Mouse (Mus musculus) right cerebral cortex, postnatal 25 days (tissue): Measurements from ENCODE around the gene Rnase4.

Experiments
- DNase-seq: peaks from one replicate; pipeline ENCODE4 v3.0.0; 2022

Gene Rnase4

GRCm38 (mm10) chr14:51129624-51129975 lies 38.7 kb downstream of the Rnase4 start:
- DNase-seq, result no peak

- DNase-seq, result no peak
Measured at GRCm38 (mm10) chr14:51130315-51130940, 39.6 kb downstream of the Rnase4 start.

- no peak for DNase-seq
Measured at GRCm38 (mm10) chr14:51131086-51131815, 40.4 kb downstream of the Rnase4 start.

GRCm38 (mm10) chr14:51132372-51132771 lies 41.5 kb downstream of the Rnase4 start:
- DNase-seq, result no peak

GRCm38 (mm10) chr14:51140342-51140741 lies 49.5 kb downstream of the Rnase4 start:
- no peak for DNase-seq

GRCm38 (mm10) chr14:51142119-51142518 lies 51.2 kb downstream of the Rnase4 start:
- no peak for DNase-seq

- no peak for DNase-seq
Measured at GRCm38 (mm10) chr14:51142568-51142967, 51.7 kb downstream of the Rnase4 start.

- DNase-seq, result no peak
Measured at GRCm38 (mm10) chr14:51143287-51143686, 52.4 kb downstream of the Rnase4 start.

GRCm38 (mm10) chr14:51143937-51144336 lies 53.1 kb downstream of the Rnase4 start:
- DNase-seq, result no peak

- no peak for DNase-seq
Measured at GRCm38 (mm10) chr14:51144451-51144850, 53.6 kb downstream of the Rnase4 start.

- no peak for DNase-seq
Measured at GRCm38 (mm10) chr14:51145521-51145920, 54.6 kb downstream of the Rnase4 start.

GRCm38 (mm10) chr14:51146685-51147084 lies 55.8 kb downstream of the Rnase4 start, which contains the start of gene Rnase1:
TSS of gene Rnase1 (minus strand) at chr14:51146785.
- DNase-seq, result no peak

- DNase-seq, result no peak
Measured at GRCm38 (mm10) chr14:51148006-51148405, 57.1 kb downstream of the Rnase4 start.

- no peak for DNase-seq
Measured at GRCm38 (mm10) chr14:51149164-51149563, 58.3 kb downstream of the Rnase4 start.

GRCm38 (mm10) chr14:51150206-51150831 lies 59.4 kb downstream of the Rnase4 start:
- no peak for DNase-seq

- DNase-seq, result no peak
Measured at GRCm38 (mm10) chr14:51152249-51152870, 61.5 kb downstream of the Rnase4 start.
